Mouse (Mus musculus) bone marrow macrophage, adult 2 months (primary cell): ENCODE measurements around the gene Akap9.
"Not testable (repeated sequence)": the region's sequence is repeated elsewhere in the genome, so short reads cannot be mapped to it uniquely, and the experiment has no call there.

ENCODE experiments used
- CTCF ChIP-seq: IDR thresholded peaks from 2 replicates; pipeline ENCODE4 v1.5.1; 2012; ENCODE audit warnings: low read depth, mild to moderate bottlenecking, low read length, moderate library complexity
- POLR2A ChIP-seq: IDR thresholded peaks from 2 replicates; pipeline ENCODE4 v1.6.1; 2012; ENCODE audit warnings: mild to moderate bottlenecking, low read depth, low read length, borderline replicate concordance

GRCm38 (mm10) chr5:4107056-4107455 is 179.2 kb downstream of the Akap9 start:
- TF ChIP-seq CTCF, POLR2A: not testable (repeated sequence)
